Mouse (Mus musculus) yolk sac, embryonic 10.5 days (tissue): ENCODE results near the gene 1700067K01Rik.

ENCODE experiments used
- DNase-seq: peaks from one replicate; pipeline ENCODE4 v3.0.0-alpha.2; 2017; ENCODE audit warnings: low spot score

The 1700067K01Rik gene

DNA sequence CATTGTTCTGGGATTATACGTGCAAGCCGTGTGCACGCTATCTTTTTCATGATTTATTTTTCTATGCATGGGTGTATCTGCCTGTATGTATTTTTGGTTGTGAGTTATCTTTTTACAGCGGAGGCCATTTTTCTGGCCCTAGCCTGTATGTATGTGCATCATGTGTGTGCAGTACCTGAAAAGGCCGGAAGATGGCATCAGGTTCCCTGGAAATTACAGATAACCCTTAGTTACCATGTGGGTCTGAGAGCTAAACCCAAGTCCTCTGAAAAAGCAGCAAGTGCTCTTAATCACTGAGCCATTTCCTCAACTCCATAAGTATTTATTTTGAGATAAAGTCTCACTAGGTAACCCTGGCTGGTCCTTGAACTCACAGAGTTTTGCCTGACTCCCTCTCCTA lies 51.9 kb downstream of the 1700067K01Rik start:
- DNase-seq, result no peak
